Mouse (Mus musculus) stomach, postnatal 0 days (tissue): ENCODE measurements at regions not wholly inside any gene's neighbourhood (a gene's known extent, or its start where the extent isn't known, plus 50 kb on each side); places are given as distances from the start of the nearest gene placed in this dataset.

Experiments used
- CTCF ChIP-seq: IDR thresholded peaks from 2 replicates; pipeline ENCODE4 v1.5.1; 2016; ENCODE audit warnings: antibody characterized with exemption, low read depth, mild to moderate bottlenecking, moderate library complexity
- EP300 ChIP-seq: optimal IDR thresholded peaks from 2 replicates; pipeline ENCODE3; 2016; ENCODE audit warnings: antibody characterized with exemption

- TF ChIP-seq EP300 (no peak), CTCF (no peak)
These were observed 769.1 kb upstream of the 4930452B06Rik start for GRCm38 (mm10) chr14:9435136-9435535.
